Mouse (Mus musculus) myocyte (in vitro differentiated cells): ENCODE measurements at regions not wholly inside any gene's neighbourhood (a gene's known extent, or its start where the extent isn't known, plus 50 kb on each side); places are given as distances from the start of the nearest gene placed in this dataset.

Experiments used
- E2F4 ChIP-seq: IDR thresholded peaks from one replicate; pipeline ENCODE4 v1.6.1; 2011; ENCODE audit warnings: mild to moderate bottlenecking, control low read depth, moderate library complexity; ENCODE audit not compliant: insufficient read depth
- MAX ChIP-seq: IDR thresholded peaks from one replicate; pipeline ENCODE4 v1.6.1; 2011; ENCODE audit warnings: low read depth, mild to moderate bottlenecking, control low read depth
- MYOG ChIP-seq, 3 experiments: IDR thresholded peaks; one replicate each; pipeline ENCODE4 v1.6.1; 2011; ENCODE audit warnings: control low read depth in 2 of 3, low read depth in 2 of 3, mild to moderate bottlenecking in 2 of 3; ENCODE audit not compliant: insufficient read length in 2 of 3, control insufficient read depth in 1 of 3, insufficient read depth in 1 of 3
- POLR2A ChIP-seq: IDR thresholded peaks from one replicate; pipeline ENCODE4 v1.6.1; 2011; ENCODE audit warnings: low read depth, mild to moderate bottlenecking, control low read depth, moderate library complexity; ENCODE audit not compliant: insufficient read length
- SRF ChIP-seq: IDR thresholded peaks from one replicate; pipeline ENCODE4 v1.6.1; 2011; ENCODE audit warnings: low read depth; ENCODE audit not compliant: control insufficient read depth, insufficient read length
- TCF12 ChIP-seq: IDR thresholded peaks from one replicate; pipeline ENCODE4 v1.6.1; 2011; ENCODE audit warnings: mild to moderate bottlenecking, control low read depth; ENCODE audit not compliant: poor library complexity, insufficient read depth, severe bottlenecking
- USF1 ChIP-seq: IDR thresholded peaks from one replicate; pipeline ENCODE4 v1.6.1; 2011; ENCODE audit warnings: low read depth, mild to moderate bottlenecking, control low read depth, moderate library complexity

GRCm38 (mm10) chr7:79543231-79544071 lies 74.0 kb downstream of the Rhcg start:
- TF ChIP-seq MAX (no peak), POLR2A (no peak), USF1 (no peak), E2F4 (no peak), TCF12 (no peak), MYOG (IDR thresholded peaks at IDR 0.05; ENCODE audit: control insufficient read depth in 1 of 3, insufficient read depth in 1 of 3, insufficient read length in 2 of 3, low read depth in 2 of 3) (no peak), SRF (no peak)
